Mouse (Mus musculus) brain, embryonic 14.5 days (tissue): ENCODE measurements around the gene Lcn6. TPM values are rescaled to one million over a fixed set of nuclear protein-coding genes. Genes with fewer than 3 reads are reported as not detected.
A peak's percentile ranks its signal among the peaks of the same experiment; 100 is the strongest.

Experiments used
- DNase-seq: peaks from one replicate; pipeline ENCODE4 v3.0.0-alpha.2; 2011; ENCODE audit warnings: low read depth
- CTCF ChIP-seq: fragments of 200-500 bp; IDR thresholded peaks from 2 replicates; pipeline ENCODE4 v1.5.1; 2012; ENCODE audit warnings: inconsistent platforms, mild to moderate bottlenecking, moderate library complexity, borderline replicate concordance; ENCODE audit not compliant: insufficient read depth, insufficient read length; ENCODE audit errors: extremely low read depth
- POLR2A ChIP-seq: fragments of 200-500 bp; IDR thresholded peaks from 2 replicates; pipeline ENCODE4 v1.6.1; 2012; ENCODE audit warnings: mild to moderate bottlenecking, inconsistent platforms, borderline replicate concordance; ENCODE audit not compliant: poor library complexity, insufficient read depth, insufficient read length, severe bottlenecking; ENCODE audit errors: extremely low read depth
- polyA plus RNA-seq: library from polyadenylated mRNA; depleted of rRNA; stranded (reverse); fragments of >200 nt; gene quantifications from 2 replicates; pipeline ENCODE4 v1.2.3, GENCODE M21; 2012; rRNA removed

The Lcn6 gene
- polyA plus RNA-seq = not detected in 2 replicates

DNA sequence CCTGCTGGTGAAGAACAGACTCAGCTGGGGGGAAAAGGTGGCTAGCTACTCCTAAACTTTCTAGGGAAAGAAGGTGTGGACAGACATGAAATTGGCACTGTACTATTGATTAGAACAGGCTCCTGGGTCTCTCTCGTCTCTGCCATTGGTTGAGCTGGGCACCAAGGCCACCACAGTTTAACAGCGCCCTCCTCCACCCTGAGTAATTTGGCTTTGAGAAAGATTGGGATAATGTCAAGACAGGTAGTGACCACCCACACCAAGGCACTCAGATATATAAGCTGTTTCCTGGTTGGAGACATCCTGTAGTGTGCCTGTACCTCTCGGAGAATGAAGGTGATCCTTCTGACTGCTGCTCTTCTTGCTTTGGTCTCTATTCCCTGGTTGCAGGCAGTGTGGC, at the start of gene Lcn6:
Gene Lcn6 (plus strand): TSS at position 301 of the 400 bp plus-strand sequence.
- no peak for TF ChIP-seq CTCF
- TF ChIP-seq POLR2A = no peak
- no peak for DNase-seq

DNA sequence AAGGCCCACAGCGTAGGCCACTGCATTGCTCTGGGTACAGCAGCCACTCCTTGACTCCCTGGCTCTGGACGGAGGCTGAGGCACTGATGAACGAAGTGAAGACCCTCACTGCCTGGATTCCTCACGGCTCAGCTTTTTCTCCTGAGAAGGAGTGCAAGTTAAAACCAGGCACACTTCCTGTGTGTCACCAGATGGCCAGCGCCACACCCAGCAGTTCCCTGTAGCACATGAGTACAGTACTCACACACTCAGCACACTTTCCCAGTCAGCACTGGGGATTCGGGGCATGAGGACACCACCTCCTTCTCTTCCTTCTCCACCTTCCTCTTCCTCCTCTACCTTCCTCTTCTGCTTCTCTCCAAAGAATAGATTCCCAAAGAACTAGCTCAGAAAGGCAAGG, 48.8 kb upstream of the Lcn6 start, which contains the start of gene Fcna:
Gene Fcna (minus strand): TSS at position 220 of the 400 bp plus-strand sequence.
- no peak for TF ChIP-seq POLR2A
- no peak for TF ChIP-seq CTCF
- DNase-seq = no peak

DNA sequence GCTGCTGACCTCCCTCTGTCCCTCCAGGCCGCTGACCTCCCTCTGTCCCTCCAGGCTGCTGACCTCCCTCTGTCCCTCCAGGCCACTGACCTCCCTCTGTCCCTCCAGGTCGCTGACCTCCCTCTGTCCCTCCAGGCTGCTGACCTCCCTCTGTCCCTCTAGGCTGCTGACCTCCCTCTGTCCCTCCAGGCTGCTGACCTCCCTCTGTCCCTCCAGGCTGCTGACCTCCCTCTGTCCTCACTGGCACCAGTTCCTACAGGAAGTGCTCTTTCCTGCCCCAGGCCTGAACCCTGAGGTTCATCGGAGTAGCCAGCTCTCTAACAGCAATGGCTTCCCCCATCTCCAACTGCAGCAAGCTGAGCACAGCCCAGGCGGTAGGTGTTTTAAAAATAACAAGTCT, 47.8 kb upstream of the Lcn6 start:
- TF ChIP-seq POLR2A = no peak
- no peak for TF ChIP-seq CTCF
- DNase-seq = no peak

DNA sequence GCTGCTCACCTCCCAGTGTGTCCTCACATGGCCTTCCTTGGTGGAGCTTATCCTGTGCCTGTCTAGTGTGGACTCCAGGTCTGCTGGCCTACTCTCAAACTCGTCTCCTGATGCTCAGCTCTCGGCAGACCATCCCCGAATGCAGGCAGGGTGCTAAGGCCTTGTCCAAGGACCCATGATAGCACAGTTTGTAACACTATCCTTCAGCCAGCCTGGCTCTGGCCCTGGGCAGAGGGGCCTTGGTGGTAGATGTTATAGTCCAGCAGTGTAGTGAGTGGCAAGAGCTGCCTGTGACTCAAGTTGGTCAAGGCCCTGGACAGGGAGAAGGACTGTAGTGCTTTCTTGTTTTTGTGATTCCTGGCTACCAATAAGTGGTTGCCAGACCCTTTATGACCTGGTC, 43.0 kb upstream of the Lcn6 start:
- no peak for DNase-seq
- TF ChIP-seq POLR2A = no peak
- no peak for TF ChIP-seq CTCF

DNA sequence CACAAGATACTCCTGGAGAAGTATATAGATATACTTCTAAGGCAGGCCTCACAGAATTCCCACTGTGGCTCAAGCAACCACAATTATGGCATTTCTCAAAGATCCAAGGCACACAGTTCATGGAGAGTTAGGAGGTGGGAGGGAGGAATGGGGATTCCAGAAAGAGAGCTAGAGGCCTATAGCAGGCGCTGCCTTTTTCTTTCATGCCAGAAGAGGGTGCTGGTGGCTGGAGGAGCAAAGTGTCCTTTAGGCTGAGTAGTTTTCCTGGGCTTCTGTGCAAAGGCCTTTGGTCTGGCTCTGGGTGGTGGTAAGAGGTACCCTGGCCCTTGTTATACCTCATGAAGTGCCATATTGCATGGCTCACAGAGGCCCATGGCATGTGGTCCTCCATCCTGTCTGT, 42.5 kb upstream of the Lcn6 start:
- TF ChIP-seq POLR2A (no peak), CTCF (no peak)
- no peak for DNase-seq

DNA sequence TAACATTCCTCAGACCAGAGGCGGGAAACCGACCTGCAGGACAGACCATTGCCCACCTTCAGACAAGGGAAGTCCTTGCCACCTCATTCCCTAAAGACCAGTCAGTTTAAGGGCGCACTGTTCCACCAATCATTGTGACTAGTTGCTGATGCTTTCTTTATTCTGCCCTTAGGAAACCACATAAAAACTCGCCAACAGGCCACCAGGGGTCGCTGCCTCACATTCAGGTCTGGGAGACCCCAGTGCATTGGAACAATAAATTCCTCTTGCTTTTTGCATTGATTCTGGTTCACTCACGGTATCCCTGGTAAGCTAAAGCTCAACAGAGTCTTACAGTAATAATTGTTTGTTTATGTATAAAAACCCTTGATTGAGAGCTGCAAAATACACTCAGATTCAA, 36.7 kb upstream of the Lcn6 start:
- TF ChIP-seq POLR2A = no peak
- TF ChIP-seq CTCF = peak; percentile 72; the same call in 1 of the 2 replicates

DNA sequence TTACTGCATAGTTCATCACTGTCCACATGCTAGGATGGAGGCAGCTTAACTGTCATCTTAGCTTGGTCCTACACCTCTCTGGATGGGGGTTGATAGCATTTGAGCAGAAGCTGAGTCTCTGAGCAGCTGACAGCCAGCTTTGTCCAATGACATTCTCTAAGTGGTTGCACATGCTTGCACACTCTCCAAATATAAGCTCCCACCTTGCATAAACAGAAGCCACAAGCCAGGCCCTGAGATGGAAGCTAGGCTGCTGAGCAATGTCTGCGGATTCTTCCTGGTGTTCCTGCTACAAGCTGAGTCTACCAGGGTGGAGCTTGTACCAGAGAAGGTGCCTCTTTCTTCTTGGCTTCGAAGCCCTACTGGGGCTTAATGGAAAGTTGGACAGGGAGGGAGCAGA, 23.7 kb upstream of the Lcn6 start, which contains the start of gene Lcn8:
Gene Lcn8 (plus strand): TSS at position 219 of the 400 bp plus-strand sequence.
- TF ChIP-seq POLR2A = no peak
- no peak for TF ChIP-seq CTCF
- no peak for DNase-seq

More for the DNA sequence above, 36.7 kb upstream of the Lcn6 start:
- peak; percentile 64 for DNase-seq

DNA sequence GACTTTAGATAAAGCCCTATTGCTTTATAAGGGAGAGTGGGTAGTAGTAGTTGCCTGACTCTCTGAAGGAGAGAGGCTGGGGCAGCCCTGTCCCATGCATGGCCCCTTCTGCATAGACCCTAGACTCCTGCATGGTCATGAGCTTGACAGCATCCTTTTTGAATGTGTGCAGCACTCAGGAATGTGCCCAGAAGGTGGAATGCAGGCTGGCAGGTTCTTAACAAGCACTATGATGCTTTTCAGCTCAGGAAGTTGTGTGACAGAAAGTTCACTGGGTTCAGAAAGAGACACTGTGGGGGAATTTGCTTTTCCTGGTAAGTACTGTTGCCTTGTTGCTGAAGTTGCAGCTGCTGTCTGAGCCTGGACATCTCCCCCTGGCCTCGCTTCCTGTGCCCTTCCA, 22.1 kb upstream of the Lcn6 start:
- TF ChIP-seq CTCF (no peak), POLR2A (no peak)
- no peak for DNase-seq

DNA sequence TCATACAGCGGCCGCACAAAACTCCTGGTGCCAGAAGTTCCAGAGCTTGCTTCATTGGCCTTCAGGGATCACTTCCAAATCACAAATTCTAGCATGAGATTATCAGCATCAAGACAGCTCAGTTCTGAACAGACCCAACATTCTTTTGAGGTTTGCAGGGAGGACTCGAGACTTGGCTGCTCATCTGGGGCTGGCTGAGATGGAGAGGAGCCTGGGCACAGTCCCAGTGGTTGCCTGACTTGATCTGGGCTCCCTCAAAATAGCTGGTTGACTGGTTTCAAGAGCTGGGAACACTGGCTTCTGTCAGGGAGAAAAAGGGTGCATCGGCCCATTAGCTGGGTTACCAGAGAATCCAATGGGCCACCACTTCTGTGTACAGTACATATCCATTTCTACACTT, 19.9 kb upstream of the Lcn6 start:
- no peak for DNase-seq

DNA sequence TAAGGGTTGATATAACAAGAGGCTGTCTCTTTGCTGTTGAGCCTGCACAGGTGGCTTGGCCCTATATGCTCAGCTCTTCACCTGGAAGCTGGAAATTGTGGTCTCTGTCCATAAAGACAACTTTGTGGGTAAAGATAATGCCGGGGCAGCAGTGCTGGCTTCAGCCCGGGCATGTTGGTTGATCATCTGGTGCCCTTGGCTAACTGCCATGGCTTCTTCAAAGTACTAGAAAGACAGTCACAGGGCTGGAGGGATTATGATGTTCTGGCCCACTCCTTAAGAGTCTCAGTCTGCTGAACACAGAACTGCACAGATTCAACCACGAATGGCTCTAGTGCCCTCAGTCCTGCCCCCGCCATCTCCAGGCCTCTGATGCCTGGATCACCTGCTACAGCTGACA, 19.3 kb upstream of the Lcn6 start:
- TF ChIP-seq CTCF (no peak), POLR2A (no peak)
- DNase-seq = peak; percentile 5

More for the DNA sequence above, 19.9 kb upstream of the Lcn6 start:
- TF ChIP-seq POLR2A (no peak), CTCF (no peak)

DNA sequence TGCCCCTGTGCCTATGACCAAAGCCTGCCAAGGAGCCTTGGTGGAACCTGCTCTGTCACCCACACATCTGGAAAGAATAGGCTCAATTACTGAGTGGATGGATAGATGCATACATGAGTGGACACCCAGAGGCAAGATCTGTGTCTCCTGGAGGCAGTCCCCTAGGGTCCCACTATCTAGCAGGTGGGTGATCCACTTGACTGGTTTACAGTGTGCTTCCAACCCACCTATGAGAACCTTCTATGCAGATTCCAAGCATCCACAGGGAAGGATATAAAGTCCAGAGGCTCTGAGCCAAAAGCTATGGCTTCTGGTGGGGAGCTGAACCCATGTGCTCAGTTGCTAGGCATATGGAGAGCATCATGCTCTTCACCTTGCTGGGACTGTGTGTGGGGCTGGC, 18.9 kb upstream of the Lcn6 start, which contains the start of gene Lcn5:
Gene Lcn5 (plus strand): TSS at position 301 of the 400 bp plus-strand sequence.
- no peak for TF ChIP-seq POLR2A
- TF ChIP-seq CTCF = no peak
- DNase-seq = no peak

DNA sequence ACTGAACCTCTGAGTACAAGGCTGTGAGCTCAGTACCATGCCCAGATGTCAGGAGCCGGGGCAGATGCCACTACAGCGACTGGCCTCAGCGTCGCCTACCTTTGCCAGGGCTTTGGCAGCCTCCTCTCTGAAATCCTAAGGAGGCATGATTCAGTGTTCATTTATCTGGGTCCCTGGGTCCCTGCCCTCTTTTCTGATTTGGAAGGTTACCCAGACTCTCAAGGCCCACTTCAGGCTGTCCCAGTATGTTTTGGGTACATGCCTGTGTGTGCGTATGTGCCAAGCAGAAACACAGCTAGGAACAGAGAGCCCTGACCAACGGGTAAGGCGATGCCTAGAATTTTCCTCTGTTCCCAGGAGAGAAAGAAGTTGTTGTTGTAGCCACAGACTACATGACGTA, 16.3 kb upstream of the Lcn6 start:
- DNase-seq = no peak
- TF ChIP-seq CTCF (no peak), POLR2A (no peak)
